Mouse (Mus musculus) G1E (cell line): ENCODE data around the gene Smox. TPM values are rescaled to one million over a fixed set of nuclear protein-coding genes. Genes with fewer than 3 reads are reported as not detected.

Experiments
- ATAC-seq: 2 replicates; pipeline ENCODE4 v1.8.0; 2016; ENCODE audit warnings: mild to moderate bottlenecking; ENCODE audit not compliant: insufficient number of reproducible peaks, poor library complexity, low FRiP score, severe bottlenecking; ENCODE audit errors: extremely low read depth
- DNase-seq: peaks from one replicate; pipeline ENCODE4 v3.0.0; 2012; ENCODE audit warnings: low spot score
- H3K27me3 ChIP-seq: 2 replicates; pipeline ENCODE4 v1.6.1; 2012; ENCODE audit warnings: mild to moderate bottlenecking, low read length, inconsistent platforms; ENCODE audit not compliant: insufficient read depth
- H3K36me3 ChIP-seq: replicated peaks from 2 replicates; pipeline ENCODE3; 2012; ENCODE audit warnings: mild to moderate bottlenecking, inconsistent platforms
- H3K4me1 ChIP-seq: 2 replicates; pipeline ENCODE4 v1.6.1; 2012; ENCODE audit warnings: low read depth, low read length, inconsistent platforms, mixed read lengths; ENCODE audit not compliant: insufficient read depth
- H3K4me3 ChIP-seq: 2 replicates; pipeline ENCODE4 v1.5.1; 2012; ENCODE audit warnings: low read depth, mild to moderate bottlenecking, inconsistent platforms, low read length, moderate library complexity, mixed read lengths
- H3K9me3 ChIP-seq: replicated peaks from 2 replicates; pipeline ENCODE4 v1.6.1; 2012; ENCODE audit warnings: inconsistent platforms
- CTCF ChIP-seq: IDR thresholded peaks from 2 replicates; pipeline ENCODE4 v1.5.1; 2012; ENCODE audit warnings: low read depth, low read length, inconsistent platforms, mixed read lengths
- GATA1 ChIP-seq: IDR thresholded peaks from 2 replicates; pipeline ENCODE4 v1.6.1; 2012; ENCODE audit warnings: borderline replicate concordance, low read length, inconsistent platforms, mixed read lengths
- GATA2 ChIP-seq: IDR thresholded peaks from 2 replicates; pipeline ENCODE4 v1.6.1; 2012; ENCODE audit warnings: low read depth, low read length, inconsistent platforms, borderline replicate concordance
- POLR2AphosphoS5 ChIP-seq: IDR thresholded peaks from 2 replicates; pipeline ENCODE4 v1.6.1; 2012; ENCODE audit warnings: low read depth, low read length, inconsistent platforms; ENCODE audit not compliant: insufficient replicate concordance
- TAL1 ChIP-seq: conservative IDR thresholded peaks from 2 replicates; pipeline ENCODE4 v1.6.1; 2012; ENCODE audit warnings: low read depth, low read length, inconsistent platforms, mixed read lengths
- polyA plus RNA-seq: library from polyadenylated mRNA; stranded (reverse); fragments of >175 nt; gene quantifications from 2 replicates; pipeline ENCODE4 v1.2.3, GENCODE M21; 2012
- total RNA-seq, 2 experiments: library from RNA; stranded (forward) in 1 of 2; stranded (reverse) in 1 of 2; fragments of 200-1000 nt in 1 of 2; fragments of >200 nt in 1 of 2; fragmentation: Nextera tagmentation in 1 of 2; gene quantifications; 2 replicates each; pipeline ENCODE4 v1.2.3; 2014 to 2017

Smox gene
- total RNA-seq (2014; fragmentation: Nextera tagmentation) (3.3 TPM in 1 of 2 replicates, not detected in the other), total RNA-seq (2017) (0.05 and 0.23 TPM in 2 replicates), polyA plus RNA-seq (0.05 and 0.06 TPM in 2 replicates)

- Histone ChIP-seq H3K36me3 (no peaks in the 10 kb centered on the region), H3K27me3 (peaks cover 25% of the 10 kb centered on the region), H3K4me3 (no peak within 1 kb of the TSS; the same call in 1 of the 2 replicates), H3K4me1 (no peaks in the 10 kb centered on the region; the same call in 1 of the 2 replicates), H3K9me3 (no peaks in the 10 kb centered on the region)
- TF ChIP-seq TAL1 (no peak), CTCF (no peak), GATA1 (no peak), POLR2AphosphoS5 (no peak), GATA2 (no peak)
- ATAC-seq, result no peak
- DNase-seq, result no peak
Measured at GRCm38 (mm10) chr2:131491196-131491595, at the start of gene Smox. Smox (plus strand) TSS chr2:131491496.

- Histone ChIP-seq H3K27me3 (peaks cover 4% of the 10 kb centered on the region; the same call in 1 of the 2 replicates), H3K4me1 (no peaks in the 10 kb centered on the region), H3K4me3 (no peak overlapping the region), H3K9me3 (no peaks in the 10 kb centered on the region), H3K36me3 (no peaks in the 10 kb centered on the region)
- no peak for ATAC-seq
- TF ChIP-seq GATA1, result no peak
- no peak for DNase-seq
Measured at GRCm38 (mm10) chr2:131443084-131443890, 48.0 kb upstream of the Smox start.

GRCm38 (mm10) chr2:131443891-131444190 is 47.5 kb upstream of the Smox start:
- H3K9me3 ChIP-seq, result no peaks in the 10 kb centered on the region
- peaks cover 4% of the 10 kb centered on the region; the same call in 1 of the 2 replicates for H3K27me3 ChIP-seq
- ATAC-seq, result no peak
- DNase-seq, result no peak
- no peak for TF ChIP-seq POLR2AphosphoS5
- H3K36me3 ChIP-seq, result no peaks in the 10 kb centered on the region
- H3K4me3 ChIP-seq, result no peak overlapping the region
- no peaks in the 10 kb centered on the region for H3K4me1 ChIP-seq

- ATAC-seq (no peak), DNase-seq (no peak)
- H3K36me3 ChIP-seq, result no peaks in the 10 kb centered on the region
- no peaks in the 10 kb centered on the region for H3K9me3 ChIP-seq
- H3K4me1 ChIP-seq, result no peaks in the 10 kb centered on the region
- no peak overlapping the region for H3K4me3 ChIP-seq
- TF ChIP-seq TAL1 (no peak), GATA1 (no peak), CTCF (no peak), POLR2AphosphoS5 (no peak), GATA2 (no peak)
- H3K27me3 ChIP-seq, result peaks cover 4% of the 10 kb centered on the region; the same call in 1 of the 2 replicates
Measured at GRCm38 (mm10) chr2:131446416-131446982, 44.8 kb upstream of the Smox start.

GRCm38 (mm10) chr2:131447566-131448330 is 43.5 kb upstream of the Smox start:
- H3K4me1 ChIP-seq, result no peaks in the 10 kb centered on the region
- H3K27me3 ChIP-seq, result peaks cover 4% of the 10 kb centered on the region; the same call in 1 of the 2 replicates
- ATAC-seq, result no peak
- no peak for DNase-seq
- H3K9me3 ChIP-seq, result no peaks in the 10 kb centered on the region
- no peak for TF ChIP-seq GATA2
- no peak for TF ChIP-seq TAL1
- no peak for TF ChIP-seq GATA1
- TF ChIP-seq CTCF, result no peak
- no peak for TF ChIP-seq POLR2AphosphoS5
- H3K36me3 ChIP-seq, result no peaks in the 10 kb centered on the region
- H3K4me3 ChIP-seq, result no peak overlapping the region

GRCm38 (mm10) chr2:131448353-131448752 is 42.9 kb upstream of the Smox start:
- Histone ChIP-seq H3K9me3 (no peaks in the 10 kb centered on the region), H3K4me3 (no peak overlapping the region), H3K4me1 (no peaks in the 10 kb centered on the region), H3K36me3 (no peaks in the 10 kb centered on the region), H3K27me3 (peaks cover 4% of the 10 kb centered on the region; the same call in 1 of the 2 replicates)
- no peak for DNase-seq
- no peak for ATAC-seq
- TF ChIP-seq GATA2 (no peak), TAL1 (no peak), CTCF (no peak), POLR2AphosphoS5 (no peak), GATA1 (no peak)
